In the genomic region with DNA sequence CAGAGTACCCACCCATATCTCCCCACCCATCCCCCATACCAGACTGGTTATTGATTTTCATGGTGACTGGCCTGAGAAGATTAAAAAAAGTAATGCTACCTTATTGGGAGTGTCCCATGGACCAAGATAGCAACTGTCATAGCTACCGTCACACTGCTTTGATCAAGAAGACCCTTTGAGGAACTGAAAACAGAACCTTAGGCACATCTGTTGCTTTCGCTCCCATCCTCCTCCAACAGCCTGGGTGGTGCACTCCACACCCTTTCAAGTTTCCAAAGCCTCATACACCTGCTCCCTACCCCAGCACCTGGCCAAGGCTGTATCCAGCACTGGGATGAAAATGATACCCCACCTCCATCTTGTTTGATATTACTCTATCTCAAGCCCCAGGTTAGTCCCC, we compare ENCODE assay signal across 30 mouse cellular contexts. TPM values are rescaled to one million over a fixed set of nuclear protein-coding genes. Genes with fewer than 3 reads are reported as not detected.
A peak's percentile ranks its signal among the peaks of the same experiment; 100 is the strongest.
DNase-seq lines count a peak whose midpoint lies in the region; ATAC-seq and TF ChIP-seq lines count a peak whose summit lies in the region.
"Had no signal": no experiment of that assay in that cellular context is flagged by ENCODE, and none has a peak within 500 bp of the region (broad histone marks: within the 10 kb centered on the region; RNA-seq: fewer than 3 reads in every experiment).

No protein-coding gene starts in this region.

- no peak; the same call in 1 of the 2 replicates for TF ChIP-seq EP300 in liver, postnatal 0 days (IDR thresholded peaks at IDR 0.05; ENCODE audit: low read depth)

- ATAC-seq in liver, postnatal 0 days = peak; percentile 50
- no peak for ATAC-seq in liver, embryonic 12.5 days
- peak; percentile 43; the same call in 1 of the 2 replicates for ATAC-seq in common myeloid progenitor, adult 5-6 weeks (replicated peaks; ENCODE audit: low read depth, poor library complexity, severe bottlenecking)
- ATAC-seq in neutrophil, adult 5-6 weeks (ENCODE audit: extremely low read depth, insufficient number of reproducible peaks, low FRiP score, poor library complexity, severe bottlenecking) = peak; percentile 96
- ATAC-seq: activated CD4-positive, CD25-positive, alpha-beta regulatory T cell, adult 4 months; forebrain, embryonic 15.5 days; midbrain, embryonic 15.5 days had no signal

- H3K9ac ChIP-seq in liver, postnatal 0 days (replicated peaks) = no peak overlapping the region
- H3K9ac ChIP-seq in liver, embryonic 12.5 days = no peak overlapping the region
- H3K9ac ChIP-seq: embryonic facial prominence, embryonic 12.5 days; forebrain, embryonic 15.5 days; heart, embryonic 12.5 days; hindbrain, embryonic 14.5 days; limb, embryonic 13.5 days; liver, embryonic 14.5 days; lung, embryonic 14.5 days; midbrain, embryonic 15.5 days had no signal

- peaks cover 2% of the 10 kb centered on the region; the same call in 1 of the 2 replicates for H3K4me1 ChIP-seq in liver, postnatal 0 days (ENCODE audit: insufficient read depth)
- peaks cover 45% of the 10 kb centered on the region for H3K4me1 ChIP-seq in liver, embryonic 12.5 days
- H3K4me1 ChIP-seq: embryonic facial prominence, embryonic 12.5 days; forebrain, embryonic 15.5 days; heart, embryonic 12.5 days; limb, embryonic 13.5 days; midbrain, embryonic 10.5 days; midbrain, embryonic 15.5 days had no signal

- no peak overlapping the region for H3K4me3 ChIP-seq in liver, postnatal 0 days (ENCODE audit: low read depth, low read length)
- no peak overlapping the region for H3K4me3 ChIP-seq in liver, embryonic 12.5 days
- H3K4me3 ChIP-seq: embryonic facial prominence, embryonic 12.5 days; forebrain, embryonic 15.5 days; heart, adult 2 months; heart, embryonic 12.5 days; limb, embryonic 13.5 days; midbrain, embryonic 10.5 days; midbrain, embryonic 15.5 days had no signal

- H3K27me3 ChIP-seq in liver, postnatal 0 days (ENCODE audit: insufficient read depth, low read length) = no peaks in the 10 kb centered on the region
- H3K27me3 ChIP-seq in liver, embryonic 12.5 days (replicated peaks) = no peaks in the 10 kb centered on the region
- H3K27me3 ChIP-seq: embryonic facial prominence, embryonic 12.5 days; forebrain, embryonic 15.5 days; heart, embryonic 12.5 days; limb, embryonic 13.5 days; midbrain, embryonic 15.5 days had no signal

- DNase-seq in liver, postnatal 0 days = no peak
- DNase-seq in A20 (ENCODE audit: low read depth, low spot score) = peak; percentile 88
- no peak for DNase-seq in gastrocnemius, postnatal 36 days
- DNase-seq in thymus, adult 18-20 months = no peak
- DNase-seq in layer of hippocampus, adult 9-11 months = no peak
- DNase-seq: adrenal gland, adult 8-10 months; cerebellum, adult 8-10 months; cerebellum, postnatal 36 days; embryo, embryonic 11 days; gastrocnemius, postnatal 25 days; heart, adult 2 months; heart, postnatal 4 days; kidney, adult 11 months; kidney, postnatal 25 days; lung, embryonic 14.5 days; right cerebral cortex, adult 18-20 months; thymus, postnatal 4 days had no signal

- no peak overlapping the region for H3K27ac ChIP-seq in liver, postnatal 0 days (ENCODE audit: low read depth)
- no peak overlapping the region for H3K27ac ChIP-seq in liver, embryonic 12.5 days
- H3K27ac ChIP-seq: embryonic facial prominence, embryonic 12.5 days; forebrain, embryonic 15.5 days; heart, adult 2 months; hindbrain, embryonic 14.5 days; limb, embryonic 13.5 days; liver, embryonic 14.5 days; macrophage; midbrain, embryonic 10.5 days; midbrain, embryonic 15.5 days had no signal

- intact Hi-C loops in gastrocnemius, postnatal 36 days (cut with DNase I) = no loop called here

- H3K4me2 ChIP-seq in liver, postnatal 0 days (ENCODE audit: low read depth, low read length) = no peak overlapping the region
- no peak overlapping the region for H3K4me2 ChIP-seq in liver, embryonic 12.5 days
- H3K4me2 ChIP-seq: embryonic facial prominence, embryonic 12.5 days; forebrain, embryonic 15.5 days; heart, embryonic 12.5 days; hindbrain, embryonic 14.5 days; limb, embryonic 13.5 days; lung, embryonic 14.5 days; midbrain, embryonic 15.5 days had no signal

- TF ChIP-seq CTCF in liver, postnatal 0 days (IDR thresholded peaks at IDR 0.05; ENCODE audit: low read depth) = no peak

- 58% methylated on average over 2 of the region's 2 CpGs for WGBS in liver, postnatal 0 days (ENCODE audit: insufficient replicate concordance)
- 67% methylated on average over 2 of the region's 2 CpGs for WGBS in liver, embryonic 12.5 days (ENCODE audit: insufficient replicate concordance)

- H3K9me3 ChIP-seq in liver, postnatal 0 days (ENCODE audit: low read length) = no peaks in the 10 kb centered on the region
- H3K9me3 ChIP-seq in liver, embryonic 12.5 days (replicated peaks) = no peaks in the 10 kb centered on the region
- H3K9me3 ChIP-seq: embryonic facial prominence, embryonic 12.5 days; forebrain, embryonic 15.5 days; heart, embryonic 12.5 days; limb, embryonic 13.5 days; midbrain, embryonic 10.5 days; midbrain, embryonic 15.5 days had no signal

- no peaks in the 10 kb centered on the region for H3K36me3 ChIP-seq in liver, postnatal 0 days (replicated peaks; ENCODE audit: insufficient read depth, low read length)
- H3K36me3 ChIP-seq in liver, embryonic 12.5 days = no peaks in the 10 kb centered on the region
- H3K36me3 ChIP-seq: embryonic facial prominence, embryonic 12.5 days; forebrain, embryonic 15.5 days; heart, embryonic 12.5 days; limb, embryonic 13.5 days; midbrain, embryonic 10.5 days; midbrain, embryonic 15.5 days had no signal

RNA-seq across cellular contexts. Expression of gene Rpia, which starts 56.5 kb away (rescaled TPM):
- 1.9 and 2.2 TPM in 2 replicates for polyA plus RNA-seq in liver, postnatal 0 days (2015; fragmentation: Nextera tagmentation; extraction: Ambion mirVana)
- 4.5 and 5.1 TPM in 2 replicates for polyA plus RNA-seq in liver, embryonic 12.5 days (2016; fragmentation: Nextera tagmentation; extraction: Ambion mirVana)
- 143 and 145 TPM in 2 replicates for total RNA-seq in common myeloid progenitor, adult 5-6 weeks (2017)
- 77.1 and 79.0 TPM in 2 replicates for total RNA-seq in neutrophil, adult 5-6 weeks (2017)
- 10 to 100 TPM; 12.1 to 16.3 TPM for total RNA-seq in gastrocnemius, postnatal 36 days (2021)
